Mouse (Mus musculus) cerebellum, postnatal 10 days (tissue): ENCODE data around the gene Vmn2r39.
"Not testable (repeated sequence)": the region's sequence is repeated elsewhere in the genome, so short reads cannot be mapped to it uniquely, and the experiment has no call there.

Experiments
- DNase-seq, 2 experiments: peaks; one replicate each; pipeline ENCODE4 v3.0.0; 2021; ENCODE audit warnings: mixed read lengths in 2 of 2

Vmn2r39 gene

DNA sequence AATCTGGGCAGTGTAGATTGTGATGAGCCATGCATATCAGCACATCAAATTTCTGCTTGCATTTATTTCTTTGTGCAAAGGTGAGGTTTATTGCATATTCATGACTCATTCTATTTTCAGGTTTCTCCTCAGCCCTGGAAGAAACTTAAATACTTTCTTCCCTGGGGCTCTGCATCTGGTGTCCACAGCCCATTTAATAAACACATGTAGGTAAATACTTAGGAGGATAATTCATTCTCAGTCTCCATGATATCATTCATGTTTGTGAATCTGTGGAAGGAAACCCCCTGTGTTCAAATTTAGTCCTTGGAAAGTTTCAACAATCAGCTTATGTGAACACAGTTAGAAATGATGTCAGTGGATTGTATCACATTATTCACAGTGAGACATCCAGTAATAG lies at the start of gene Vmn2r39:
Gene Vmn2r39 (minus strand): TSS at position 101 of the 400 bp plus-strand sequence.
- DNase-seq, result not testable (repeated sequence)

DNA sequence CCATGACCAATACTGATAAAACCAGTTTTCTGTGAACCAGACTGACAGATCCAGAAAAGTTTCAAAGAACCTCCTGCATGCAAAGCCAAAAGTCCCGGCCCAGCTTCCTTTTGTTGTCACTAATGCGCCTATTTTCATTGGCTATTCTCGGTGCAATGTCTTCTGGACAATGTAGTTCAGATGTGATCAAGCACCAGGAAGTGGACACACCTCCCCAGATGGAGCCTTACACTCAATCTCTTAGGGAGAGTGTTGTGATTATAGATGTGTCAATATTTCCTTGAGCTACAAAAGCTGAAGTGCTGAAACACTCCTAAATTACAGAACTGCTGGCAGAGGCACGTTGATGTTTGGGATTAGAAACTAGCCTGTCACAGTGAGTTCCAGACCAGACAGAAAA lies 34.8 kb upstream of the Vmn2r39 start:
- not testable (repeated sequence) for DNase-seq
